Mouse (Mus musculus): ENCODE measurements around the gene Adamts3. TPM values are rescaled to one million over a fixed set of nuclear protein-coding genes. Genes with fewer than 3 reads are reported as not detected.

Gene Adamts3
- polyA plus RNA-seq, 1 experiment from 2014 or later = 0.72 TPM

GRCm38 (mm10) chr5:89709459-89709858 is 173.7 kb downstream of the Adamts3 start:
- no peak overlapping the region for H3K27ac ChIP-seq (ENCODE audit: low read depth, low read length)
- WGBS = 5% methylated on average over 4 of the region's 4 CpGs
- H3K4me1 ChIP-seq (replicated peaks; ENCODE audit: control insufficient read depth, insufficient read depth, low read length) = no peaks in the 10 kb centered on the region
- H3K9me3 ChIP-seq (ENCODE audit: control insufficient read depth) = no peaks in the 10 kb centered on the region
- no peak for TF ChIP-seq CTCF (IDR thresholded peaks at IDR 0.05; ENCODE audit: low read depth)
- no peak overlapping the region for H3K4me2 ChIP-seq (replicated peaks; ENCODE audit: low read depth)
- no peaks in the 10 kb centered on the region for H3K27me3 ChIP-seq (replicated peaks; ENCODE audit: control insufficient read depth, insufficient read depth, low read length)
- no peak overlapping the region for H3K9ac ChIP-seq (ENCODE audit: low read depth, low read length)
- no peaks in the 10 kb centered on the region for H3K36me3 ChIP-seq (ENCODE audit: control insufficient read depth, insufficient read depth)
- H3K4me3 ChIP-seq (ENCODE audit: low read depth, low read length) = no peak overlapping the region
- no peak for ATAC-seq

GRCm38 (mm10) chr5:89704264-89704663 is 178.9 kb downstream of the Adamts3 start:
- Histone ChIP-seq H3K27ac (ENCODE audit: low read depth, low read length) (no peak overlapping the region), H3K27me3 (replicated peaks; ENCODE audit: control insufficient read depth, insufficient read depth, low read length) (no peaks in the 10 kb centered on the region), H3K9me3 (ENCODE audit: control insufficient read depth) (no peaks in the 10 kb centered on the region), H3K4me1 (replicated peaks; ENCODE audit: control insufficient read depth, insufficient read depth, low read length) (no peaks in the 10 kb centered on the region), H3K9ac (ENCODE audit: low read depth, low read length) (no peak overlapping the region), H3K4me2 (replicated peaks; ENCODE audit: low read depth) (no peak overlapping the region), H3K36me3 (ENCODE audit: control insufficient read depth, insufficient read depth) (no peaks in the 10 kb centered on the region), H3K4me3 (ENCODE audit: low read depth, low read length) (no peak overlapping the region)
- TF ChIP-seq CTCF (IDR thresholded peaks at IDR 0.05; ENCODE audit: low read depth) = no peak
- 43% methylated on average over 1 of the region's 1 CpGs for WGBS
- no peak for ATAC-seq

- Histone ChIP-seq H3K4me1 (replicated peaks; ENCODE audit: control insufficient read depth, insufficient read depth, low read length) (no peaks in the 10 kb centered on the region), H3K36me3 (ENCODE audit: control insufficient read depth, insufficient read depth) (no peaks in the 10 kb centered on the region), H3K4me3 (ENCODE audit: low read depth, low read length) (no peak overlapping the region), H3K4me2 (replicated peaks; ENCODE audit: low read depth) (no peak overlapping the region), H3K27ac (ENCODE audit: low read depth, low read length) (no peak overlapping the region), H3K9ac (ENCODE audit: low read depth, low read length) (no peak overlapping the region), H3K9me3 (ENCODE audit: control insufficient read depth) (no peaks in the 10 kb centered on the region), H3K27me3 (replicated peaks; ENCODE audit: control insufficient read depth, insufficient read depth, low read length) (no peaks in the 10 kb centered on the region)
- no peak for ATAC-seq
- no peak for TF ChIP-seq CTCF (IDR thresholded peaks at IDR 0.05; ENCODE audit: low read depth)
- 82% methylated on average over 9 of the region's 9 CpGs for WGBS
Observed at GRCm38 (mm10) chr5:89701241-89702007, 181.7 kb downstream of the Adamts3 start.

- H3K4me1 ChIP-seq (replicated peaks; ENCODE audit: control insufficient read depth, insufficient read depth, low read length) = no peaks in the 10 kb centered on the region
- H3K27ac ChIP-seq (ENCODE audit: low read depth, low read length) = no peak overlapping the region
- 82% methylated on average over 1 of the region's 1 CpGs for WGBS
- no peaks in the 10 kb centered on the region for H3K27me3 ChIP-seq (replicated peaks; ENCODE audit: control insufficient read depth, insufficient read depth, low read length)
- no peak for ATAC-seq
- H3K9ac ChIP-seq (ENCODE audit: low read depth, low read length) = no peak overlapping the region
- H3K9me3 ChIP-seq (ENCODE audit: control insufficient read depth) = no peaks in the 10 kb centered on the region
- no peak overlapping the region for H3K4me3 ChIP-seq (ENCODE audit: low read depth, low read length)
- H3K36me3 ChIP-seq (ENCODE audit: control insufficient read depth, insufficient read depth) = no peaks in the 10 kb centered on the region
- TF ChIP-seq CTCF (IDR thresholded peaks at IDR 0.05; ENCODE audit: low read depth) = no peak
- no peak overlapping the region for H3K4me2 ChIP-seq (replicated peaks; ENCODE audit: low read depth)
Observed at GRCm38 (mm10) chr5:89687826-89688225, 195.3 kb downstream of the Adamts3 start.

- Histone ChIP-seq H3K4me2 (replicated peaks; ENCODE audit: low read depth) (no peak overlapping the region), H3K27ac (ENCODE audit: low read depth, low read length) (no peak overlapping the region), H3K9ac (ENCODE audit: low read depth, low read length) (no peak overlapping the region), H3K4me3 (ENCODE audit: low read depth, low read length) (no peak overlapping the region), H3K27me3 (replicated peaks; ENCODE audit: control insufficient read depth, insufficient read depth, low read length) (no peaks in the 10 kb centered on the region), H3K9me3 (ENCODE audit: control insufficient read depth) (no peaks in the 10 kb centered on the region), H3K4me1 (replicated peaks; ENCODE audit: control insufficient read depth, insufficient read depth, low read length) (no peaks in the 10 kb centered on the region), H3K36me3 (ENCODE audit: control insufficient read depth, insufficient read depth) (no peaks in the 10 kb centered on the region)
- TF ChIP-seq CTCF (IDR thresholded peaks at IDR 0.05; ENCODE audit: low read depth) = peak; percentile 62
- no peak for ATAC-seq
- 58% methylated on average over 5 of the region's 5 CpGs for WGBS
Observed at GRCm38 (mm10) chr5:89679871-89680536, 203.1 kb downstream of the Adamts3 start.

- Histone ChIP-seq H3K4me1 (replicated peaks; ENCODE audit: control insufficient read depth, insufficient read depth, low read length) (no peaks in the 10 kb centered on the region), H3K4me2 (replicated peaks; ENCODE audit: low read depth) (no peak overlapping the region), H3K9me3 (ENCODE audit: control insufficient read depth) (no peaks in the 10 kb centered on the region), H3K36me3 (ENCODE audit: control insufficient read depth, insufficient read depth) (no peaks in the 10 kb centered on the region), H3K9ac (ENCODE audit: low read depth, low read length) (no peak overlapping the region), H3K27me3 (replicated peaks; ENCODE audit: control insufficient read depth, insufficient read depth, low read length) (no peaks in the 10 kb centered on the region), H3K27ac (ENCODE audit: low read depth, low read length) (no peak overlapping the region), H3K4me3 (ENCODE audit: low read depth, low read length) (no peak overlapping the region)
- 85% methylated on average over 4 of the region's 4 CpGs for WGBS
- no peak for ATAC-seq
- TF ChIP-seq CTCF (IDR thresholded peaks at IDR 0.05; ENCODE audit: low read depth) = no peak
Observed at GRCm38 (mm10) chr5:89678148-89678547, 205.0 kb downstream of the Adamts3 start.

All from intestine, postnatal 0 days (tissue).